Mouse (Mus musculus): ENCODE measurements around the gene Syngr3. TPM values are rescaled to one million over a fixed set of nuclear protein-coding genes. Genes with fewer than 3 reads are reported as not detected.
"Not testable (repeated sequence)": the region's sequence is repeated elsewhere in the genome, so short reads cannot be mapped to it uniquely, and the experiment has no call there.

The Syngr3 gene
- total and polyA plus RNA-seq, 3 experiments = 0.32 to 3.9 (median 0.33) TPM

DNA sequence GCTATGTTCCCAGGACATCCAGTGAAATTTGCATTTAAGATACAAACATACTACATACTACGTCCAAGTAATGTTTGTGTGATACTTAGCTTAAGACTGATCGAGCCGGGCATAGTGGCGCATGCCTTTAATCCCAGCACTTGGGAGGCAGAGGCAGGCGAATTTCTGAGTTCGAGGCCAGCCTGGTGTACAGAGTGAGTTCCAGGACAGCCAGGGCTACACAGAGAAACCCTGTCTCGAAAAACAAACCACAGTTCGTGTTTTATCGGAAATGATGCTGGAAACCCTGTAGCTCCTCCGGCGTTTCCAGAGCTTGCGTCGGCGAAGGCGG is 20.6 kb downstream of the Syngr3 start:
- H3K9me3 ChIP-seq (replicated peaks; ENCODE audit: low read length); H3K27me3 ChIP-seq (replicated peaks); in situ Hi-C loops (cut with MboI; ENCODE audit: low pct_ligation_motif_present, low pct_unique_long_range_greater_than_20kb, low sequenced_read_pairs); dilution Hi-C loops (cut with MboI; ENCODE audit: extremely low pct_ligation_motif_present, extremely low pct_unique_long_range_greater_than_20kb, low sequenced_read_pairs): not testable (repeated sequence)
- Histone ChIP-seq H3K36me3 (replicated peaks in 1 of 2; ENCODE audit: control insufficient read depth in 1 of 2, insufficient read depth in 1 of 2, low read length in 1 of 2) (peaks cover 7 to 13% of the 10 kb centered on the region in 2 experiments), H3K79me2 (replicated peaks; ENCODE audit: control insufficient read depth, extremely low read depth, insufficient read depth, poor library complexity, severe bottlenecking) (peaks cover 42% of the 10 kb centered on the region), H3K4me2 (ENCODE audit: insufficient read depth, low read depth, poor library complexity, severe bottlenecking) (peak overlapping the region; percentile 82), H3K9ac (ENCODE audit: insufficient read depth, low read depth) (peak overlapping the region; percentile 82), H3K4me3 (replicated peaks in 1 of 3; ENCODE audit: low read depth in 2 of 3, low read length in 2 of 3, poor library complexity in 1 of 3) (peak overlapping the region; percentile 85 to 99 (median 99)), H3K4me1 (ENCODE audit: control insufficient read depth in 1 of 2, insufficient read depth in 2 of 2) (peaks cover 5 to 55% of the 10 kb centered on the region in 2 experiments; a peak in 2 of 4 replicates), H3K27ac (ENCODE audit: insufficient read depth, low read depth) (peak overlapping the region; percentile 58)
- peak; percentile 25 for DNase-seq (ENCODE audit: extremely low read depth)
- TF ChIP-seq POLR2AphosphoS2 (IDR thresholded peaks at IDR 0.05; ENCODE audit: low read depth, low read length) (0 out of 2 replicates have a peak, but pooled peaks have one; percentile 26), SIN3A (IDR thresholded peaks at IDR 0.05; ENCODE audit: low read length) (peak; percentile 11; the same call in 1 of the 2 replicates), MYC (IDR thresholded peaks at IDR 0.05; ENCODE audit: low read depth, low read length) (0 out of 2 replicates have a peak, but pooled peaks have one; percentile 64), NELFE (IDR thresholded peaks at IDR 0.05; ENCODE audit: low read depth, low read length) (peak; percentile 93; the same call in 1 of the 2 replicates), ZMIZ1 (IDR thresholded peaks at IDR 0.05; ENCODE audit: low read depth, low read length) (peak; percentile 65; the same call in 1 of the 2 replicates)

DNA sequence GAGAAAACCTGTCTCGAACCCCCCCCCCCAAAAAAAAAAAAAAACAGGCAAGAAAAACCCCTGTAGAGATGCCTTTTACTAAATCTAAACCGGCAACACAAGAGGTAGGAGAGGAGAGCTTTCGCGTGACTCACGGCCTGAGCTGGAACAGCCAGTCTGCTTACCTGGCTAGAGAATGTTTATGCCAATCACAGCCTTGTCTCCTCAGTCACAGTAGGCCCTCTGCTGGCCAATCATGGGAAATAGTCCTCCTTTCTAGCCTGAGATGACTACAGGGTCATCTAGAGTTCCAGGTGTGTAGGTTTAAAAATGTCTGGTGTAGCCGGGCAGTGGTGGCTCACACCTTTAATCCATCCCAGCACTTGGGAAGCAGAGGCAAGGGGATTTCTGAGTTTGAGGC is 22.3 kb downstream of the Syngr3 start:
- DNase-seq (ENCODE audit: extremely low read depth) = peak; percentile 85
- Histone ChIP-seq H3K36me3 (replicated peaks in 1 of 2; ENCODE audit: control insufficient read depth in 1 of 2, insufficient read depth in 1 of 2, low read length in 1 of 2) (no peaks in the 10 kb centered on the region), H3K4me1 (ENCODE audit: control insufficient read depth in 1 of 2, insufficient read depth in 2 of 2) (peaks cover 5 to 39% of the 10 kb centered on the region in 2 experiments; a peak in 2 of 4 replicates), H3K4me3 (replicated peaks in 1 of 3; ENCODE audit: low read depth in 2 of 3, low read length in 2 of 3, poor library complexity in 1 of 3) (no peak overlapping the region), H3K4me2 (ENCODE audit: insufficient read depth, low read depth, poor library complexity, severe bottlenecking) (0 out of 2 replicates have a peak overlapping the region, but pooled peaks have one; percentile 37), H3K9me3 (replicated peaks; ENCODE audit: low read length) (no peaks in the 10 kb centered on the region), H3K79me2 (replicated peaks; ENCODE audit: control insufficient read depth, extremely low read depth, insufficient read depth, poor library complexity, severe bottlenecking) (peaks cover 25% of the 10 kb centered on the region), H3K9ac (ENCODE audit: insufficient read depth, low read depth) (no peak overlapping the region), H3K27me3 (replicated peaks) (no peaks in the 10 kb centered on the region), H3K27ac (ENCODE audit: insufficient read depth, low read depth) (no peak overlapping the region)
- dilution Hi-C loops (cut with MboI; ENCODE audit: extremely low pct_ligation_motif_present, extremely low pct_unique_long_range_greater_than_20kb, low sequenced_read_pairs) (no loop called here), in situ Hi-C loops (cut with MboI; ENCODE audit: low pct_ligation_motif_present, low pct_unique_long_range_greater_than_20kb, low sequenced_read_pairs) (no loop called here)
- no peak for TF ChIP-seq ELF1 (IDR thresholded peaks at IDR 0.05; ENCODE audit: low read depth, low read length)
- TF ChIP-seq CTCF (conservative IDR thresholded peaks at IDR 0.05 in 1 of 2, IDR thresholded peaks at IDR 0.05 in 1 of 2; ENCODE audit: low read depth in 2 of 2, low read length in 2 of 2) = peak; percentile 78 to 93
- TF ChIP-seq RCOR1 (conservative IDR thresholded peaks at IDR 0.05; ENCODE audit: low read depth, low read length) = no peak; the same call in 1 of the 2 replicates
- TF ChIP-seq ETS1 (conservative IDR thresholded peaks at IDR 0.05; ENCODE audit: low read depth, low read length) = no peak
- TF ChIP-seq ZMIZ1 (IDR thresholded peaks at IDR 0.05; ENCODE audit: low read depth, low read length) = no peak
- TF ChIP-seq PAX5 (IDR thresholded peaks at IDR 0.05; ENCODE audit: low read length) = no peak
- no peak for TF ChIP-seq EP300 (IDR thresholded peaks at IDR 0.05; ENCODE audit: low read length)
- TF ChIP-seq CHD2 (IDR thresholded peaks at IDR 0.05; ENCODE audit: low read length) = no peak
- TF ChIP-seq GABPA (IDR thresholded peaks at IDR 0.05; ENCODE audit: insufficient replicate concordance, low read depth, low read length) = no peak
- peak; percentile 36; the same call in 1 of the 2 replicates for TF ChIP-seq HCFC1 (IDR thresholded peaks at IDR 0.05; ENCODE audit: low read depth, low read length)
- 0 out of 2 replicates have a peak, but pooled peaks have one; percentile 15 for TF ChIP-seq MEF2A (IDR thresholded peaks at IDR 0.05; ENCODE audit: borderline replicate concordance, low read depth, low read length)
- no peak for TF ChIP-seq TBP (conservative IDR thresholded peaks at IDR 0.05; ENCODE audit: low read depth, low read length)
- TF ChIP-seq UBTF (IDR thresholded peaks at IDR 0.05; ENCODE audit: low read depth, low read length) = no peak
- TF ChIP-seq NRF1 (IDR thresholded peaks at IDR 0.05; ENCODE audit: low read depth, low read length) = no peak; the same call in 1 of the 2 replicates
- peak; percentile 36; the same call in 1 of the 2 replicates for TF ChIP-seq MAFK (IDR thresholded peaks at IDR 0.05; ENCODE audit: insufficient replicate concordance, low read length)
- TF ChIP-seq KAT2A (IDR thresholded peaks at IDR 0.05; ENCODE audit: insufficient replicate concordance, low read length) = no peak
- TF ChIP-seq ZNF384 (IDR thresholded peaks at IDR 0.05; ENCODE audit: low read depth, low read length) = peak; percentile 53; the same call in 1 of the 2 replicates
- TF ChIP-seq TCF12 (IDR thresholded peaks at IDR 0.05; ENCODE audit: low read depth, low read length) = 0 out of 2 replicates have a peak, but pooled peaks have one; percentile 16
- no peak for TF ChIP-seq E2F4 (IDR thresholded peaks at IDR 0.05; ENCODE audit: insufficient replicate concordance, low read depth, low read length)
- TF ChIP-seq JUN (IDR thresholded peaks at IDR 0.05; ENCODE audit: insufficient read depth, low read depth, low read length) = no peak
- TF ChIP-seq MAX (IDR thresholded peaks at IDR 0.05; ENCODE audit: low read length) = peak; percentile 53; the same call in 1 of the 2 replicates
- peak; percentile 42 for TF ChIP-seq ZC3H11A (IDR thresholded peaks at IDR 0.05; ENCODE audit: low read depth, low read length)
- 0 out of 2 replicates have a peak, but pooled peaks have one; percentile 27 for TF ChIP-seq JUND (conservative IDR thresholded peaks at IDR 0.05; ENCODE audit: low read depth, low read length)
- TF ChIP-seq USF2 (conservative IDR thresholded peaks at IDR 0.05; ENCODE audit: low read depth, low read length) = no peak
- peak; percentile 70; the same call in 1 of the 2 replicates for TF ChIP-seq MYC (IDR thresholded peaks at IDR 0.05; ENCODE audit: low read depth, low read length)
- no peak for TF ChIP-seq ZKSCAN1 (IDR thresholded peaks at IDR 0.05; ENCODE audit: borderline replicate concordance, low read depth, low read length)
- TF ChIP-seq NELFE (IDR thresholded peaks at IDR 0.05; ENCODE audit: low read depth, low read length) = no peak
- no peak for TF ChIP-seq POLR2A (IDR thresholded peaks at IDR 0.05; ENCODE audit: low read depth, low read length)
- no peak for TF ChIP-seq MAZ (IDR thresholded peaks at IDR 0.05; ENCODE audit: low read depth, low read length)
- TF ChIP-seq MXI1 (IDR thresholded peaks at IDR 0.05; ENCODE audit: low read depth, low read length) = no peak
